Mouse (Mus musculus) hindbrain, embryonic 16.5 days (tissue): Measurements from ENCODE around the gene Gm1123. TPM values are rescaled to one million over a fixed set of nuclear protein-coding genes. Genes with fewer than 3 reads are reported as not detected.
A peak's percentile ranks its signal among the peaks of the same experiment; 100 is the strongest.

Source experiments
- ATAC-seq: fragments of 200-750 bp; cut with Nextera tagmentation; 2 replicates; pipeline ENCODE4 v1.8.0; 2017; ENCODE audit warnings: moderate TSS enrichment, moderate library complexity
- H3K27ac ChIP-seq: fragments of 300-500 bp; sonication (generic); 2 replicates; pipeline ENCODE4 v1.5.1; 2014; ENCODE audit warnings: low read depth, mild to moderate bottlenecking, control low read depth, low read length, moderate library complexity
- H3K27me3 ChIP-seq: fragments of 300-500 bp; sonication (generic); replicated peaks from 2 replicates; pipeline ENCODE4 v1.6.1; 2014; ENCODE audit warnings: low read length; ENCODE audit not compliant: control insufficient read depth, insufficient read depth
- H3K36me3 ChIP-seq: fragments of 300-500 bp; sonication (generic); 2 replicates; pipeline ENCODE4 v1.6.1; 2014; ENCODE audit warnings: mild to moderate bottlenecking, low read length, moderate library complexity, mixed read lengths; ENCODE audit not compliant: control insufficient read depth, insufficient read depth
- H3K4me1 ChIP-seq: fragments of 300-500 bp; sonication (generic); 2 replicates; pipeline ENCODE4 v1.6.1; 2014; ENCODE audit warnings: low read depth, low read length; ENCODE audit not compliant: control insufficient read depth, insufficient read depth
- H3K4me2 ChIP-seq: fragments of 300-500 bp; sonication (generic); 2 replicates; pipeline ENCODE4 v1.6.1; 2014; ENCODE audit warnings: mild to moderate bottlenecking, low read length, control low read depth, moderate library complexity
- H3K4me3 ChIP-seq: fragments of 300-500 bp; sonication (generic); 2 replicates; pipeline ENCODE4 v1.5.1; 2014; ENCODE audit warnings: mild to moderate bottlenecking, low read length, control low read depth, moderate library complexity
- H3K9ac ChIP-seq: fragments of 300-500 bp; sonication (generic); 2 replicates; pipeline ENCODE4 v1.6.1; 2014; ENCODE audit warnings: low read depth, mild to moderate bottlenecking, control low read depth, low read length, moderate library complexity
- H3K9me3 ChIP-seq: fragments of 300-500 bp; sonication (generic); 2 replicates; pipeline ENCODE4 v1.6.1; 2014; ENCODE audit warnings: mild to moderate bottlenecking, low read length, moderate library complexity; ENCODE audit not compliant: control insufficient read depth
- WGBS: fragments of 180-500 bp; shearing (Covaris S2); extraction: QIAGEN DNeasy Blood & Tissue Kit; methylation state at CpG from one replicate; pipeline ENCODE4 v1.1.7; 2014; 5-methylcytosine and 5-hydroxymethylcytosine counted together
- polyA plus RNA-seq: library from polyadenylated mRNA; unstranded; fragments of >200 nt; fragmentation: Nextera tagmentation; extraction: Ambion mirVana; gene quantifications from 2 replicates; pipeline ENCODE4 v1.2.1, GENCODE M21; 2015

Gm1123 gene
- 0.10 and 0.16 TPM in 2 replicates for polyA plus RNA-seq

DNA sequence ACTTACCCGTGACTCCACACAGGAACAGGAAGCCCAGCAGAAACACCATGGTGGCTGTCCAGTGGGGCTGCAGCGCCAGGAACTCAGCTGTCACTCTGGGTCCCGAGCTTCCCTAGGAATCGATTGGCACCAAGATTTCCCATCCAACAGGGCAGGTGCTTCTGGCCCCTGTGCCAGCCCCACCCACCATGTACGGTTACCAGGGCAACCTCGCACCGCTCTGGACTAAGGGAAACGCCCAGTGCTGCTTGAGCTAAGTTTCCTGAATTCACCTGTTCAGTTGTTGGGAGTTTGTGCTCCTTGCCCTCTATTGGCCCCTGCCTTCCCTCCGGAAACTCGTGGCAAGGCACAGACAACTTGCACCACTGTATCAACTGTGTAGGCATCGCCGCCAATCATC is at the start of gene Gm1123:
Gene Gm1123, minus strand, starts transcription at position 141 of the 400 bp plus-strand sequence.
- Histone ChIP-seq H3K9me3 (no peaks in the 10 kb centered on the region), H3K9ac (no peak within 1 kb of the TSS), H3K27me3 (no peaks in the 10 kb centered on the region), H3K4me2 (no peak within 1 kb of the TSS), H3K27ac (no peak within 1 kb of the TSS), H3K36me3 (peaks cover 5% of the 10 kb centered on the region), H3K4me1 (no peaks in the 10 kb centered on the region), H3K4me3 (no peak within 1 kb of the TSS)
- WGBS, result 82% methylated on average over 12 of the region's 12 CpGs
- no peak for ATAC-seq

- Histone ChIP-seq H3K27ac (no peak overlapping the region), H3K9me3 (no peaks in the 10 kb centered on the region), H3K9ac (no peak overlapping the region), H3K4me3 (no peak overlapping the region), H3K36me3 (peaks cover 5% of the 10 kb centered on the region; the same call in 1 of the 2 replicates), H3K4me2 (no peak overlapping the region), H3K27me3 (no peaks in the 10 kb centered on the region), H3K4me1 (no peaks in the 10 kb centered on the region)
- WGBS, result 91% methylated on average over 5 of the region's 5 CpGs
- ATAC-seq, result no peak
These were observed 46.2 kb upstream of the Gm1123 start for GRCm38 (mm10) chr9:99081718-99082117.

DNA sequence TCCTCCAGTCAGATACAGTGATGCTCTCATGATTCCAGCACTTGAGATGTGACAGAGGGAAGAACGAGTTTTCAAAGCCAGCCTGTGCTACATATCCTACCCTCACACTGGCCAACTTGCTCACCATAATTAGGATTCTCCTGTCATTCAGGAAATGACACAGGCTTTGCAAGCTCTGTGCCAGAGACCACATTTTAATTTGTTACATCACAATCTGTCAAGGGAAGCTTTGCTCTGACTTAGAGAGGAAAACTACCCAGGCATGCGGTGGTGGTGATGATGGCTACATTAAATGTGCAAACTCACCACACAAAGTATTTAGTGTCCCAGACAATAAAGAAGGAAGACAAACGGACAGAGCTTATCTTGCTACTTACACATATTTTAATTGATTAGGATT is 45.8 kb upstream of the Gm1123 start:
- H3K9ac ChIP-seq, result no peak overlapping the region
- H3K4me2 ChIP-seq, result no peak overlapping the region
- no peak overlapping the region for H3K27ac ChIP-seq
- no peak overlapping the region for H3K4me3 ChIP-seq
- WGBS, result 93% methylated on average over 3 of the region's 3 CpGs
- no peaks in the 10 kb centered on the region for H3K9me3 ChIP-seq
- H3K36me3 ChIP-seq, result peaks cover 5% of the 10 kb centered on the region; the same call in 1 of the 2 replicates
- no peaks in the 10 kb centered on the region for H3K27me3 ChIP-seq
- no peak for ATAC-seq
- H3K4me1 ChIP-seq, result no peaks in the 10 kb centered on the region

DNA sequence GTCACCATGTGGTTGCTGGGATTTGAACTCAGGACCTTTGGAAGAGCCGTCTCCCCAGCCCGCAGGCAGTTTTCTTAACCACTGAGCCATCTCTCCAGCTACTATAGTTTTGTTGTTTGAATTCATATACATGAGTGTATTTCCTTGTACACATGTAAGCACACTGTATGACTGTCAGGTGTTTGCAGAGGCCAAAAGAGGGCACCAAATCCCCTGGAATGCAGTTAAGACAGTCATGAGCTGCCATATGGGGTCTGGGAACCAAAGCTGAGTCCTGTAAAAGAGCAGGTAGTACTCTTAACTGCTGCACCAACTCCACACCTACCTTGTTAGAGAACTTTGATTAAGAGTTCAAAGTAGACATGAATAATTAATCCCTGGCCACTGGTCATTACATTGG is 45.1 kb upstream of the Gm1123 start:
- Histone ChIP-seq H3K4me3 (no peak overlapping the region), H3K27ac (no peak overlapping the region), H3K9me3 (no peaks in the 10 kb centered on the region), H3K27me3 (no peaks in the 10 kb centered on the region), H3K4me1 (no peaks in the 10 kb centered on the region), H3K4me2 (no peak overlapping the region), H3K9ac (no peak overlapping the region), H3K36me3 (peaks cover 5% of the 10 kb centered on the region; the same call in 1 of the 2 replicates)
- no peak for ATAC-seq
- WGBS, result 98% methylated on average over 2 of the region's 2 CpGs

GRCm38 (mm10) chr9:99074462-99074861 is 38.9 kb upstream of the Gm1123 start:
- no peaks in the 10 kb centered on the region for H3K27me3 ChIP-seq
- no peaks in the 10 kb centered on the region for H3K4me1 ChIP-seq
- no peak for ATAC-seq
- peaks cover 3% of the 10 kb centered on the region; the same call in 1 of the 2 replicates for H3K36me3 ChIP-seq
- no peaks in the 10 kb centered on the region for H3K9me3 ChIP-seq
- H3K27ac ChIP-seq, result no peak overlapping the region
- no peak overlapping the region for H3K4me3 ChIP-seq
- 74% methylated on average over 2 of the region's 2 CpGs for WGBS
- no peak overlapping the region for H3K4me2 ChIP-seq
- no peak overlapping the region for H3K9ac ChIP-seq

GRCm38 (mm10) chr9:99072538-99072937 is 37.0 kb upstream of the Gm1123 start:
- H3K4me1 ChIP-seq, result no peaks in the 10 kb centered on the region
- no peak overlapping the region for H3K4me3 ChIP-seq
- no peak overlapping the region for H3K4me2 ChIP-seq
- no peaks in the 10 kb centered on the region for H3K27me3 ChIP-seq
- no peak for ATAC-seq
- H3K27ac ChIP-seq, result no peak overlapping the region
- peaks cover 3% of the 10 kb centered on the region; the same call in 1 of the 2 replicates for H3K36me3 ChIP-seq
- no peaks in the 10 kb centered on the region for H3K9me3 ChIP-seq
- WGBS, result 74% methylated on average over 4 of the region's 4 CpGs
- no peak overlapping the region for H3K9ac ChIP-seq

- no peak for ATAC-seq
- peaks cover 5% of the 10 kb centered on the region for H3K36me3 ChIP-seq
- H3K9ac ChIP-seq, result no peak overlapping the region
- H3K27me3 ChIP-seq, result no peaks in the 10 kb centered on the region
- H3K4me1 ChIP-seq, result no peaks in the 10 kb centered on the region
- no peak overlapping the region for H3K4me2 ChIP-seq
- H3K9me3 ChIP-seq, result no peaks in the 10 kb centered on the region
- no peak overlapping the region for H3K4me3 ChIP-seq
- no peak overlapping the region for H3K27ac ChIP-seq
- 79% methylated on average over 5 of the region's 5 CpGs for WGBS
These were observed 29.8 kb upstream of the Gm1123 start for GRCm38 (mm10) chr9:99065311-99065710.

- Histone ChIP-seq H3K4me2 (no peak overlapping the region), H3K9ac (no peak overlapping the region), H3K4me3 (no peak overlapping the region), H3K27me3 (no peaks in the 10 kb centered on the region), H3K36me3 (peaks cover 2% of the 10 kb centered on the region; the same call in 1 of the 2 replicates), H3K27ac (no peak overlapping the region), H3K4me1 (no peaks in the 10 kb centered on the region), H3K9me3 (no peaks in the 10 kb centered on the region)
- WGBS, result 46% methylated on average over 2 of the region's 2 CpGs
- ATAC-seq, result peak; percentile 59; the same call in 1 of the 2 replicates
These were observed 28.7 kb upstream of the Gm1123 start for GRCm38 (mm10) chr9:99064216-99064615.

- H3K4me1 ChIP-seq, result no peaks in the 10 kb centered on the region
- no peak overlapping the region for H3K9ac ChIP-seq
- WGBS, result 39% methylated on average over 7 of the region's 7 CpGs
- no peak overlapping the region for H3K4me2 ChIP-seq
- H3K4me3 ChIP-seq, result no peak overlapping the region
- H3K9me3 ChIP-seq, result no peaks in the 10 kb centered on the region
- ATAC-seq, result peak; percentile 86
- no peak overlapping the region for H3K27ac ChIP-seq
- H3K36me3 ChIP-seq, result peaks cover 4% of the 10 kb centered on the region; the same call in 1 of the 2 replicates
- H3K27me3 ChIP-seq, result no peaks in the 10 kb centered on the region
These were observed 27.0 kb upstream of the Gm1123 start for GRCm38 (mm10) chr9:99062544-99062943.

- Histone ChIP-seq H3K27ac (no peak overlapping the region), H3K4me1 (no peaks in the 10 kb centered on the region), H3K27me3 (no peaks in the 10 kb centered on the region), H3K36me3 (0 out of 2 replicates have a peak, but pooled peaks cover 2% of the 10 kb centered on the region), H3K4me3 (no peak overlapping the region), H3K4me2 (no peak overlapping the region), H3K9ac (no peak overlapping the region), H3K9me3 (no peaks in the 10 kb centered on the region)
- WGBS, result 81% methylated on average over 3 of the region's 3 CpGs
- ATAC-seq, result no peak
These were observed 22.2 kb upstream of the Gm1123 start for GRCm38 (mm10) chr9:99057751-99058150.
